Mouse (Mus musculus) left cerebral cortex, postnatal 10 days (tissue): ENCODE measurements around the gene 6030452D12Rik. TPM values are rescaled to one million over a fixed set of nuclear protein-coding genes. Genes with fewer than 3 reads are reported as not detected.

Experiments
- DNase-seq, 2 experiments: peaks; one replicate each; pipeline ENCODE4 v3.0.0; 2021 to 2022; ENCODE audit warnings: low spot score in 2 of 2, mixed read lengths in 1 of 2; ENCODE audit errors: extremely low spot score in 1 of 2
- intact Hi-C: fragments of 180-260 bp; cut with DNase I; formaldehyde crosslinking; loops from one replicate; pipeline ENCODE4 v1.15.1; 2025
- total RNA-seq, 2 experiments: library from RNA; stranded (reverse); gene quantifications; 2 replicates each; pipeline ENCODE4 v1.2.3; 2021

Gene 6030452D12Rik
- total RNA-seq, 2 experiments from 2014 or later, result not detected

DNA sequence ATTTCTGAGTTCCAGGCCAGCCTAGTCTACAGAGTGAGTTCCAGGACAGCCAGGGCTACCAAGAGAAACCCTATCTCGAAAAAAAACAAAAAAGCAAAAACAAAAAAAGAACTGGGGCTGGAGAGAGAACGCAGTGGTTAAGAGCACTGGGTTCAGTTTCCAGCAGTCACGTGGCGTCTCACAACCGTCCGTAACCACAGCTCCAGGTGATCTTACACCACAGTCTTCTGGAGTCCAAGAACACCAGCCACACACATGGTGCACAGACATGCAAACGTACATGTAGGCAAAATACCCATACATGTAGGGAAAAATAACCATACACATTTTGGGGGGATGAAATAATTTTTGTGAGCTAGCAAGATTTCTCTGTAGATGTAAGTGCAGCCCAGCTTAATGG is 46.4 kb downstream of the 6030452D12Rik start:
- DNase-seq, result no peak
- intact Hi-C loops, result loop anchor here (5.0 kb wide), 1 partner anchor 96 kb away; no protein-coding TSS in a partner anchor

DNA sequence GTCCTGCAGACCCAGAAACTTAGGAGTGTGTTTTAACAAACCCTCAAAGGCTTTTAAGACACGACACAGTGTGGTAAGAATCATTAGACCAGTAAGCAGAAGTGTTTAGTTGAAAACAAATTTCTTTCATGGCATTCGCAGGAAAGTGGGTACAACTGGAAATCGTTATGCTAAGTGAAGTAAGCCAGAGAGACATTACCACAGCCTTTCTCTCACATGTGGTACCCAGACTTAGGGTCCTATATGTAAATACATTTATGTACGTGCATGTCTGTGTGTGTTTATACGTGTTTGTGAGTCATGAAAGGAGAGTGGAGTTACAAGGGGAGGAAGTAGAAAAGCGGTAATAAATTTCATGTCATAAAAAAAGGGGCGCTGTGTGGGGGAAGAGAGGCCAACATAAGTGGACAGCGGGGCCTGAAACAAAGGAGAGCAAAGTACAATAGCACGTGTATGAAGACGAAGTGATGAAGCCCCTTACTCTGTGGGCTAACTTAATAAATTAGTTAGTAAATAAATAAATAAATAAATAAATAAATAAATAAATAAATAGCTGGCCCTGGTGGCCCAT is 48.1 kb downstream of the 6030452D12Rik start:
- DNase-seq, result no peak
- intact Hi-C loops, result loop anchor here (5.0 kb wide), 1 partner anchor 94 kb away; no protein-coding TSS in a partner anchor

DNA sequence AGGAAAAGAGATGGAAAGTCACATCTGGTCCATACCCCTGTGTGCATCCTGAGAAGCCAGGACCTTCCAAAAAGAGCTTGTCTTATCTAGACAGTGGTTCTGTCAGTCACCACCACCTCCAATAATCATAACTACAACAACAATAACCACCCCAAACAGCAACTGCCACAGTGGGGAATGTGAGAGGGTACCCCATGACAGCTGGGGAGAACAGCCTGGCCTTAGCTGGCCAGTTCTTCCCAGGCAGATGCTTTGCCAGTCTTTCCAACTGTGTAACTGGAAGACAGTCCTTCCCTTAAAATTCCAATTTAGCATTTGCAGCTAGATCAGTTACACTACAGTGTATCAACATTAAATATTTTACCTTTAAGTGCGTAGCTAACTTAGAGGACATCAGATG is 50.6 kb downstream of the 6030452D12Rik start:
- intact Hi-C loops, result no loop called here
- no peak for DNase-seq

DNA sequence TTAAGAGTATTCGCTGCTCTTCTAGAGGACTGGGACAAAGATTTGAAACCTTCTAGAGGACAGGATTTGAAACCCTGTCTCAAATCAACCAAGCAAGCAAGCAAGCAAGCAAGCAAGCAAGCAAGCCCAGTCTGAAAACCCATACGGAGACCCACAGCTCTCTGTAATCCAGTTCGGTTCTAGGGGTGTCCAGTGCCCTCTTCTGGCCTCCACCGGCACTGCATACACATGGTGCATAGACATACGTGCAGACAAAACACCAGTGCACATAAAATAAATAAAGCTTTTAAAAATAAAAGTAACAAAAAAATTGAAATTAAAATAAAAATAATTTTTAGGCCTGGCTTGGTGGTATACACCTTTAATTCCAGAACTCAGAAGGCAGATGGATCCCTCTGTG is 53.7 kb downstream of the 6030452D12Rik start:
- DNase-seq, result no peak
- intact Hi-C loops, result no loop called here

DNA sequence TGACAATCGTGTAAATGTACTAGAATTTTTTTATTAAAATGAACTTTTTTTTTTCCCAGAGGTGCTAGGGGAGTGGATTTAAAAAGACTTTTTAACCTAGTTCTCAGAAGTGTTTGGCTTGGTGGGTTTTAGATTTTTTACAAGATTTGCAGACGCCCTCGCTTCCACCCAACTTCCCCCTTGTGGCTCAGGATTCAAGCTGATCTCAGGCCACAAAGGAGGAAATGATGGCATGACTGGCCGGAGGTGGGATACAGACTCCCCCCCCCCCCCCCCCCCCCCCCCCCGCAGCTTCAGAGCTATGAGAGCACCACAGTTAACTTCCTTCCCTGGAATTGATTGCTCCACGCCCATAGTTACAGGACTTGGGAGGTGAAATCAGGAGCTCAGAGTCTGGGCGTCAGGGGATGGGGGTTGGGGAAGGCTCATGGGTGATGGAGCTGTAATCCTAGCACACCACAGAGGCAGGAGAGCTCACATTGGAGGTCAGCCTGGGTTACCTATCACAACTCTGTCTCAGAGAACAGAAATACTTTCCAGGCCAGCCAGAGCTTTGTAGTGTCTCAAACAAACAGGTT is 55.8 kb downstream of the 6030452D12Rik start:
- intact Hi-C loops, result no loop called here
- no peak for DNase-seq

Other genes starting within 250 kb of the 6030452D12Rik start
- 100 to 1,000 TPM; 122 to 127 TPM for gene Smpd3, start 162.5 kb upstream of the 6030452D12Rik start, total RNA-seq
- 10 to 100 TPM; 19.0 to 19.9 TPM for gene Zfp90, start 85.2 kb upstream of the 6030452D12Rik start, total RNA-seq
- gene Cdh3, start 10.4 kb downstream of the 6030452D12Rik start, total RNA-seq, result under 1 TPM; 0.34 to 0.47 TPM
- 100 to 1,000 TPM; 115 to 119 TPM for gene Gm10073, start 72.9 kb downstream of the 6030452D12Rik start, total RNA-seq
- 1 to 10 TPM; 2.6 to 3.1 TPM for gene Cdh1, start 102.8 kb downstream of the 6030452D12Rik start, total RNA-seq
- gene Tango6, start 182.5 kb downstream of the 6030452D12Rik start, total RNA-seq, result 1 to 10 TPM; 6.1 to 6.8 TPM